Mouse (Mus musculus): ENCODE results near the gene C130074G19Rik.

DNA sequence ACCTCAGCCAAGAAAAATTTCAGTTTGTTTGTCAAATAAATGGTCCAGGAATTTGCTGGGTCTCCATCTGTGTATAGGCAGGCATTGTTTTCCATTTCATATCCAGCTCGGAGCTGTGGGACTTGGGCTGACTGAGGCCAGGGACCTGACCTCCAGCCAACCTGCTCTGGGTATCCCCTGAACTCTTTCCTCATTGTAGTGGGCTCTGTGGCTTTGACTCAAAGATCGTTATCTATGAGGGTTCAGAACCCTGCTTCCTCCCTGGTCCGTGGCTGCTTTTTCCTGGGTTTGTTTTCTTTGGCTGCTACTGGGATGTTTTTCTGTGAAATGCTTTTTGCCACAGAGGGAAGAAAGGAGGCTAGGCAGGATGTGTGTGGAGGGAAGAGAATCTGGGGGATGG is 29.1 kb downstream of the C130074G19Rik start:
- no peak for TF ChIP-seq EP300 (IDR thresholded peaks at IDR 0.05; ENCODE audit: low read depth)
- TF ChIP-seq CTCF (IDR thresholded peaks at IDR 0.05; ENCODE audit: low read depth) = no peak

Measured in liver, embryonic 14.5 days (tissue).